Mouse (Mus musculus): ENCODE measurements at regions not wholly inside any gene's neighbourhood (a gene's known extent, or its start where the extent isn't known, plus 50 kb on each side); places are given as distances from the start of the nearest gene placed in this dataset.

DNA sequence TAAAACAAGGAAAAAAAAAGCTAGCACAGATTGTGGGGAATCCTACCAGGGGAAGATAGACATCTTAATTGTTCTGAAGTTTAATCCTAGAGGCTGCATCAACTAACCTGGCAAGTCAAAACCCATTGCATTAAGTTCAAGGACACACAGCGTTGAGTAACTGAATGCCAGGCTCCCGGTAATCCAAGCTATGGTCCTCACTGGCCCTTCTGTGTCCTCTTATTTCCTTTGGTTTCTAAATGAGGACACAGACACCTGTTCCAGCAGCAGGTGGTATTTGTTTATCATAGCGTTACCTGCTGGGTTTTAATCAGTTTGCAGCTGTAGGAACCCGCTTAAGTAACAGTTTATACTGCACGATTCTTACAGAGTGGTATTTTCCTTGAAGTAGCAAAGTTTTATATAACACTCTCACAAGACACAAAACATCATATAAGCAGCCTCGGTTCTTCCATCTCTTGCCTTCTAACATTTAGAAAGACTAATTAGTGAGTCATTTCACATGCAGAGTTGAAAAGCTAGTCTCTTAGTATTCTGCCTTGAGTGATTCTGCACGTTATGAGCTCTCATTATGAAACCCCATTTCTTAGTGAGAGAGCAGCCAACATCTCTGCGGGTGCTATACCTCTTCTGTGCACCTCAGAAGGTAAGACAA, 1832.0 kb upstream of the Pcdh7 start:
- peak; percentile 94 for ATAC-seq (ENCODE audit: low TSS enrichment)

DNA sequence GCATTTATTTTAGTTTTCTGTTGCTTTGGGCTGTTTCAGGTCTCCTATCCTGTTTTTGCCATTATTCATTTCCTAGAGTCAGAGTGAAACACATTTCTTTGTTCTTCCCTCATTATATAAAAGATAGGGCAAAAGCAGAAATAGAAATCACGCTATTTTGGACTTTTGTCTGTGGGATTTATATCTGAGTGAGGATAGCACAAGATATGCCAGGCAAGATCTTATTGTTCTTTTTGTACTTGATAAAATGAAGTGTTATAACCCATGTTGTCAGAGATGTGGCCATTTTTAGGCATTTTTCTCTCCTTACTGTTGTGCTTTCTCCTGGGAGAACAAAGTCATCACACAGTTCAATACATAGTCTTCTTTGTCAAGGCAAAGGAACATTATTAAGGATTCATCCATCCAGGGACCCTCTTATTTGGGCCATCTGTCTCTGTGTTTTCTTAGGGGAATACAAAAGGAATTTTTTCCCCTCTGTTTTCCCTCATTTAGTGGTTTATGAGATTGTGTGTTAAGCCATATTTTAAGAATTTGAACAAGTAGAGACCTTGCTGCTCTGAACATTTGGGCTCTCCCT, 1825.9 kb upstream of the Pcdh7 start:
- peak; percentile 95 for ATAC-seq (ENCODE audit: low TSS enrichment)

DNA sequence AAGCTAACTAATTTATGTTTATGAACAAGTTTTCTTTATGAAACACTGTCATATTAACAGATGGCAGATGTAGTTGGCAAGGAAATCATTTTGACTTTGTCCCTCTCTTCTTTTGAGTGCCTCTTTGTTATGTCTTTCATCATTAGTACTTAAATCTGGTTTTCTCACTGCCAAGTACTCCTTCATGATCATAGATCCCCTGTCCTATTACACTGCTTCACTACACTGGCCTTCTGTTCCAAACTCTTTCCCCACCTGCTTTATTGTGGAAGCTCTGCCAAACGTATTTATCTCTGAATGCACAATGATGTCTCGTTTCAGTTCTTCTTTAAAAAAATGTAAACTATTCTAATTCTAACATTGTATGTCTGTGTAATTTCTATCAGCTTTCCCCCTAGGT, 1776.3 kb upstream of the Pcdh7 start:
- no peak for ATAC-seq (ENCODE audit: low TSS enrichment)

DNA sequence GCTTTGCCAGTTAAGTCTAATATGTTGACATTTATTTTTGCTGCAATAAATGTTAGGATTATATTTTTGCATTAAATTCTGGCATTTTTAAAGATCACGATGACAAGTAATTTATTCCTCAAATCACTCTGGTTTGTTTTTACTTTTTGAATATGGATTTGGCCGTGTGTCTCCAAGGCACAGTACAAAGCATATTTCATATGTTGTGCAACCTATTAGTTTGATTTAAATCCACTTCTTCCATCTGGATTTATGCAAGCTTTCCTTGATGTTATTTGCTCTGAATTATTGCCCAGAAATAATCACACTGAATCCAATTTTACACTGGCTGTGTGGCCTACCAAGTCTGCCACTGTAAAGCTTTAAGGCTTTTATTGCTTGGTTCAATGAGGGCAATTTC, 1741.3 kb upstream of the Pcdh7 start:
- ATAC-seq (ENCODE audit: low TSS enrichment), result no peak

DNA sequence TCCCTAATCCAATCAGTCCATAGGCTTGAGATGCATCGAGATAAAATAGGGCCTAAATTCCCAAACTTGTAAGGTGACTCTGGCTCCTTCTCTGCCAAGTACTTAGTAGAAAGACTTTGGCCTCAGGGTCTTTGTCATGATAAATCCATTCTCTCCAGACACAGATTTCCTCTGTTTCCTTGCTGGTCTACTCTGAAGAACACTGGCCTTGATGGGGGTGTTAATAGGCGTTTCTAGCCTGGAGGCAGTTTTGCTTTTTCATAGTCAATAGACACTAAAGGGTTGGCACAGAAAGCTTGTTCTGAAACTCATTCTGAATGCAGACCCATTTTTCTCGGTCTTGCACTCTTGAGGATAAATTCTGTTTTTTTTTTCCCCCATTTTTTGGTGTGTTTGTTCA, 1709.9 kb upstream of the Pcdh7 start:
- 0 out of 2 replicates have a peak, but pooled peaks have one; percentile 20 for ATAC-seq (ENCODE audit: low TSS enrichment)

DNA sequence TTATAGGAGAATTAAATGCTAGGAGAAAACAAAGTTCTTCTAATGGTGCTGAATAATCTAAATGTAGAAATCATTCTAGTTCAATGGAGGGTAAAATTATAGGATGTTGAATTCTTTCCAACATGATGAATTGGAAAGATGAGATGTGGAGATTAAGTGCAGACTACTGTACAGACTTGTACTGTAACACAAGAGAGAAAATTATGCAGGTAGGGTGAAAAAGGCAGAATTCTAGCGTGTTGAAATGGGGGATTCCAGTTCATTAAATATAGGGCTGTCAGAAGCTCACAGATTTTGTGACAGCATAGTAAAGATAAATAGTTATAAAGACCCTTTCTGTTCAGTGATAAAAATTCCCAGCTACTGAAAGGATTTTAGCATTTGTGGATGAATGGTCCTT, 1697.3 kb upstream of the Pcdh7 start:
- ATAC-seq (ENCODE audit: low TSS enrichment), result no peak

Data from frontal cortex, adult (tissue).